Mouse (Mus musculus) limb, embryonic 10.5 days (tissue): ENCODE data around the gene Atp6v0e2. TPM values are rescaled to one million over a fixed set of nuclear protein-coding genes. Genes with fewer than 3 reads are reported as not detected.

Experiments
- DNase-seq: peaks from one replicate; pipeline ENCODE4 v3.0.0-alpha.2; 2017; ENCODE audit warnings: low spot score
- H3K27ac ChIP-seq: fragments of 300-500 bp; sonication (generic); 2 replicates; pipeline ENCODE4 v1.5.1; 2016; ENCODE audit warnings: mild to moderate bottlenecking
- H3K27me3 ChIP-seq: fragments of 300-500 bp; sonication (generic); 2 replicates; pipeline ENCODE4 v1.6.1; 2016; ENCODE audit warnings: low read depth, mild to moderate bottlenecking; ENCODE audit not compliant: poor library complexity, severe bottlenecking
- H3K36me3 ChIP-seq: fragments of 300-500 bp; sonication (generic); 2 replicates; pipeline ENCODE4 v1.6.1; 2016; ENCODE audit warnings: mild to moderate bottlenecking, moderate library complexity
- H3K4me1 ChIP-seq: fragments of 300-500 bp; sonication (generic); 2 replicates; pipeline ENCODE4 v1.6.1; 2016
- H3K4me3 ChIP-seq: fragments of 300-500 bp; sonication (generic); 2 replicates; pipeline ENCODE4 v1.5.1; 2016; ENCODE audit warnings: mild to moderate bottlenecking, moderate library complexity
- H3K9me3 ChIP-seq: fragments of 300-500 bp; sonication (generic); replicated peaks from 2 replicates; pipeline ENCODE4 v1.6.1; 2016; ENCODE audit warnings: mild to moderate bottlenecking
- WGBS: fragments of 180-500 bp; shearing (Covaris S2); methylation state at CpG from one replicate; pipeline ENCODE4 v1.1.7; 2016; 5-methylcytosine and 5-hydroxymethylcytosine counted together
- polyA plus RNA-seq: library from polyadenylated mRNA; unstranded; fragments of >200 nt; fragmentation: Nextera tagmentation; extraction: Ambion mirVana; gene quantifications from 2 replicates; pipeline ENCODE4 v1.2.1, GENCODE M21; 2016

Atp6v0e2 gene
- polyA plus RNA-seq, 1 experiment from 2014 or later = 4.8 TPM

- WGBS = 93% methylated on average over 9 of the region's 9 CpGs
- peaks cover 71% of the 10 kb centered on the region for H3K36me3 ChIP-seq
- no peak for DNase-seq
- no peak overlapping the region for H3K4me3 ChIP-seq
- peaks cover 12% of the 10 kb centered on the region; the same call in 1 of the 2 replicates for H3K4me1 ChIP-seq
- no peaks in the 10 kb centered on the region for H3K9me3 ChIP-seq
- no peaks in the 10 kb centered on the region for H3K27me3 ChIP-seq
- H3K27ac ChIP-seq = no peak overlapping the region
Measured at GRCm38 (mm10) chr6:48527901-48528300, 9.5 kb upstream of the Atp6v0e2 start.

- H3K27me3 ChIP-seq = no peaks in the 10 kb centered on the region
- 79% methylated on average over 14 of the region's 14 CpGs for WGBS
- peaks cover 12% of the 10 kb centered on the region; the same call in 1 of the 2 replicates for H3K4me1 ChIP-seq
- H3K27ac ChIP-seq = no peak overlapping the region; the same call in 1 of the 2 replicates
- no peak for DNase-seq
- no peaks in the 10 kb centered on the region for H3K9me3 ChIP-seq
- H3K36me3 ChIP-seq = peaks cover 71% of the 10 kb centered on the region
- no peak overlapping the region for H3K4me3 ChIP-seq
Measured at GRCm38 (mm10) chr6:48529261-48529660, 8.2 kb upstream of the Atp6v0e2 start.

DNA sequence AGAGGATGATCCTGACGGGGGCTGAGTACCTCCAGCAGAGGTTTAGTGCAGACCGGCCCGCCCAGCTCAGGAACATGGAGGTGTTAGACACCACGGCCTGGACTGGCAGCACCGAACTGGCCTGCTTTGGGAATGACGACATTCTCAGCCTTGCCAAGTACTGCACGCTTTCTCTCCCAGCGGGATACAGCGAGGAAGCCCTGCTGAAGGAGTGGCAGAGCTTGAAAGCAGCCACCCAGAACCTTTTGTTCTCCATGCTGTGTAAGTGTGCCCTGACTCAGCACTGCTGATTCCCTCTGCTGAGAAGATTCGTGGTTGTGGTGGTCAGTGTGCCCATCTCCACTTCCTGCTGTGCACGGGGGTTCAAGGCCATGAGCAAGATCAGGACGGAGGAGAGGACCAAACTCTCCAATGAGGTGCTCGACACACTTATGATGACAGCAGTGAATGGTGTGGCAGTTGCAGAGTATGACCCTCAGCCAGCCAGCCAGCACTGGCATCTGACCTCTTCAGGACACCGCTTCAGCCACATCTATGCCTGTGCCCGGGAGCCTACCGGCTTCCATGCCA lies 7.5 kb upstream of the Atp6v0e2 start:
- H3K4me3 ChIP-seq = no peak overlapping the region
- H3K27me3 ChIP-seq = no peaks in the 10 kb centered on the region
- peaks cover 12% of the 10 kb centered on the region; the same call in 1 of the 2 replicates for H3K4me1 ChIP-seq
- peak overlapping the region; percentile 1; the same call in 1 of the 2 replicates for H3K27ac ChIP-seq
- DNase-seq = no peak
- WGBS = 92% methylated on average over 16 of the region's 16 CpGs
- no peaks in the 10 kb centered on the region for H3K9me3 ChIP-seq
- H3K36me3 ChIP-seq = peaks cover 70% of the 10 kb centered on the region

DNA sequence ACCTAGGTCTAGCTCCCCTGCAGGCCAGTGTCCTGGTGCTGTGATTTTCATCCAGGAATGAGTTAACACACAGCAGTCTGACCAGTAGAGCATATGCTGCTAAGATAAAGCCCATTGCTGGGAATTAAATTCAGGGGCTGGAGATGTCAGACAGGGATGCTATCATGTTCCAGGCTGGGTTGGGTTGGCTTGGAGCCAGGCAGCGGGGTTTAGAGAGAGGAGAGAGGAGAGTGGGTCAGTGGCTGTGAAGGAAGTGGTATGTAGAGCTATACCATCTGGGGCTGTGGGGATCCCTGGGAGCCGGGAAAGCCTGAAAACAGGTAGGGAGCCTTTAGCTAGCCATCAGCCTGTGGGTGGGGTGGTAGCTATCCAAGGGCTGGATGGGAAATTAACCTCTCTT lies 6.6 kb upstream of the Atp6v0e2 start:
- DNase-seq = no peak
- peaks cover 61% of the 10 kb centered on the region for H3K36me3 ChIP-seq
- 88% methylated on average over 2 of the region's 2 CpGs for WGBS
- H3K27ac ChIP-seq = 0 out of 2 replicates have a peak overlapping the region, but pooled peaks have one; percentile 1
- no peaks in the 10 kb centered on the region for H3K9me3 ChIP-seq
- H3K4me1 ChIP-seq = peaks cover 12% of the 10 kb centered on the region; the same call in 1 of the 2 replicates
- H3K27me3 ChIP-seq = no peaks in the 10 kb centered on the region
- H3K4me3 ChIP-seq = no peak overlapping the region

DNA sequence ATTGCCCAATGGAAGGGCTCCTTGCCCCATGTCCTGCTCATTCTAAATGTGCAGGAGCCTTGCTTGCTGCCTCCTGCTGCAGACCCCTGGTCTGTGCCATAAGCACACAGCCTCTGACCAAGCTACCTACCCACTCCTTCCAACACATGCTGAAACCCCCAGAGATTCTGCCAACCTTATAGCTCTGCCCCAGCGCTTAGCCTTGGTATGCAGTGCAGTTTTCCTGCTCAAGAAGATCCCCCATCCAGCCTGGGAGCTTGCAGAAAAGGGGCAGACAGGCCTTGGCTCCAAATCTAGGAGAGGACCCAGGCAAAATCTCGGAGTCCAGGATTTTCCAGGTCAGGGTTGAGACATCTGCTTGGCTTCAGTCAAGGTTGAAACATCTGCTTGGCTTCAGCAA lies 3.9 kb upstream of the Atp6v0e2 start:
- DNase-seq = no peak
- Histone ChIP-seq H3K4me1 (peaks cover 32% of the 10 kb centered on the region), H3K27me3 (no peaks in the 10 kb centered on the region), H3K4me3 (no peak overlapping the region), H3K27ac (no peak overlapping the region), H3K36me3 (peaks cover 41% of the 10 kb centered on the region), H3K9me3 (no peaks in the 10 kb centered on the region)
- WGBS = 84% methylated on average over 2 of the region's 2 CpGs

- no peaks in the 10 kb centered on the region for H3K27me3 ChIP-seq
- H3K36me3 ChIP-seq = peaks cover 27% of the 10 kb centered on the region
- no peaks in the 10 kb centered on the region for H3K9me3 ChIP-seq
- H3K27ac ChIP-seq = no peak overlapping the region
- 86% methylated on average over 8 of the region's 8 CpGs for WGBS
- DNase-seq = no peak
- no peak overlapping the region for H3K4me3 ChIP-seq
- peaks cover 28% of the 10 kb centered on the region for H3K4me1 ChIP-seq
Measured at GRCm38 (mm10) chr6:48534913-48535312, 2.5 kb upstream of the Atp6v0e2 start.

DNA sequence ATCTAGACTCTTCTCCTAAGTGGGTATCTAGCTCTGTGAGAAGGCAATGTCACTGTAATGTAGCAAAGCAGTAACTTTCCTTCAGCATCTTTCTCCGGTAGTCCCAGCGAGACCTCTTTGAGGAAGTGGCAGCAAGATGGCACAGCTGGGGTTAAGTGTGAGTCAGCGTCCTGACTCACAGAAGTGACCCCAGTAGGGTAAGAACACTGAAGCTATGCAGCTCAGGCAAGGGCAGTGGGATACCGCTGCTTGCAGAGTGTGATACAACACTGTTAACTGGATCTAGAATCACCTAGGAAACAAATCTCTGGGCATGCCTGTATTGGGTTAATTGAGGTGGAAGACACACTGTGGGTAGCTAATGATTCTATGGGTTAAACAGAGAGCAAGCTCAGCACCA lies 1.3 kb upstream of the Atp6v0e2 start:
- DNase-seq = no peak
- no peak overlapping the region for H3K4me3 ChIP-seq
- no peak overlapping the region for H3K27ac ChIP-seq
- H3K36me3 ChIP-seq = peaks cover 18% of the 10 kb centered on the region
- no peaks in the 10 kb centered on the region for H3K27me3 ChIP-seq
- peaks cover 35% of the 10 kb centered on the region for H3K4me1 ChIP-seq
- no peaks in the 10 kb centered on the region for H3K9me3 ChIP-seq
- 83% methylated on average over 4 of the region's 4 CpGs for WGBS

DNA sequence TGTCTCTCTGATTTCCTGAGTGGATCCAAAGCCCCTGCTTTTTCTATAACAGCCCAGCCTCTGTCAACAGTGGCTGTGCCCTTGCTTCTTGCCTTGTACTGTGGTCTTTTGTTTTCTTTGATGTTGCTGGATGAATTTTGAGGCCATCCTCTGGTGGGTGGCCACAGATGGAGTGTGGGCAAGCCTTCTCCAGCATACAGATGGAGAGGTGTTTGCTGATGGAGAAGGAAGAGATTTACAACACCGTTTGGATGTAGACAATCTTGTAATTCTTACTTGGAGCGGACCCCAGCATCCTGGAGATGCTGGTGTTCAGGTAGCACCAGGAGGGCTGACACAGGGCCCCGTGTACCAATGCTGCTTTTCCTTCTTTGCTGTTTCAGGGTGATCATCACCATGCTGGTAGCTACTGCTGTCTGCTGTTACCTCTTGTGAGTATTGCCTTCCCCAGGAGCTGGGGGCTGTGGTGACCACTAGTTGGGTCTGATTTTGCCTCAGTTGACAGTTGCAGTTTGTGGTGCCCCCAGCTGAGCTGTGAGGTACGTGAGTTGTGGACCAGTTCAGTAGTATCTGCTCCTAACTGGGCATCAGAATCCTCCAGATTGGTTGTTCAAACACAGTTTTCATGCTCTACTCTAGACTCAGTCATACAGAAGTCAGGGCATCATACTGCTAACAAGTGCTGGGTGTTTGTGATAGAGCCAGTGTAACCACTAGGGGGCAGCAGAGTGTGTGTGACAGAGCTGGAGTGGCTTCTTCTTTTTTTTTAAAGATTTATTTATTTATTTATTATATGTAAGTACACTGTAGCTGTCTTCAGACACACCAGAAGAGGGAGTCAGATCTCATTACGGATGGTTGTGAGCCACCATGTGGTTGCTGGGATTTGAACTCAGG lies 1.7 kb downstream of the Atp6v0e2 start:
- H3K4me1 ChIP-seq = peaks cover 65% of the 10 kb centered on the region
- H3K4me3 ChIP-seq = no peak overlapping the region
- H3K36me3 ChIP-seq = no peaks in the 10 kb centered on the region
- peak; percentile 79 for DNase-seq
- H3K27me3 ChIP-seq = no peaks in the 10 kb centered on the region
- peak overlapping the region; percentile 28; the same call in 1 of the 2 replicates for H3K27ac ChIP-seq
- H3K9me3 ChIP-seq = no peaks in the 10 kb centered on the region
- 68% methylated on average over 5 of the region's 5 CpGs for WGBS

DNA sequence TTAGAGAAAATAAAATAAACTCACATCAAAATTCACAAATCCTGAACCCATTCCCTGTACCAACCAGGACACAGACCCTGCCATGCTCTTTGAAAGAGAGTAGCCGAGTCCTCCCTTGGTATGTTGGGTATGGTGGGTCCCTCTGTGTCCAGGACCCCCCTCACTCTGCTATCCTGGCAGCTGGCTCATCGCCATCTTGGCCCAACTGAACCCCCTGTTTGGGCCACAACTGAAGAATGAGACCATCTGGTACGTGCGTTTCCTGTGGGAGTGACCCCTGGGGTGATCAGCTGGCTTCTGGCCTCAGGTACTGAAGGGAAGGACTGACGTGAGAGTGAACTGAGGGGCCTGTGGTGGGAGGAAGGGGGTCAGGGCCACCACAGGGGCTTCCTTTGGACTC lies 2.4 kb downstream of the Atp6v0e2 start:
- no peak for DNase-seq
- WGBS = 53% methylated on average over 5 of the region's 5 CpGs
- H3K9me3 ChIP-seq = no peaks in the 10 kb centered on the region
- H3K4me1 ChIP-seq = peaks cover 73% of the 10 kb centered on the region
- peak overlapping the region; percentile 93 for H3K27ac ChIP-seq
- H3K27me3 ChIP-seq = no peaks in the 10 kb centered on the region
- no peak overlapping the region for H3K4me3 ChIP-seq
- no peaks in the 10 kb centered on the region for H3K36me3 ChIP-seq

DNA sequence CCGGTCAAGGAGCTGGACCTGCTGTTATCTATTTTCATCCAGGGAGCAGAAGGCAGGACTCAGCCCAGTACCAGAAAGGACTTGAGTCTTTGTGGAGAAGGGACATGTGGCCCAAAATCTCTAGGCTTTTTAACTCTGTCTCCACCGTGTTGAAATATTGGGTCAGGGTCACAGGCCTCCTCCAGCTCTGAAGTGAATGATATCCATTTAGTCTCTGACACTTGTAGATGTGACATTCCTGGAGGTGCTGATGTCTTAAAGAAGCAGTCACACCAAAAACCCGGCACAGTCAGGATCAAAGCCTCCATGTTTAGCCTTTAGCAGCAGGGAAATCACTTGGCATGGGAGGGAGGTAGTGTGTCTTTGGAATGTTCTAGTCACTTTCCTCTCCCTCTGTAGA lies 3.3 kb downstream of the Atp6v0e2 start:
- no peak for DNase-seq
- H3K9me3 ChIP-seq = no peaks in the 10 kb centered on the region
- 19% methylated on average over 3 of the region's 3 CpGs for WGBS
- no peak overlapping the region for H3K4me3 ChIP-seq
- peak overlapping the region; percentile 93 for H3K27ac ChIP-seq
- no peaks in the 10 kb centered on the region for H3K27me3 ChIP-seq
- peaks cover 74% of the 10 kb centered on the region for H3K4me1 ChIP-seq
- H3K36me3 ChIP-seq = no peaks in the 10 kb centered on the region

GRCm38 (mm10) chr6:48541560-48542450 lies 4.4 kb downstream of the Atp6v0e2 start:
- peak; percentile 86 for DNase-seq
- peaks cover 76% of the 10 kb centered on the region for H3K4me1 ChIP-seq
- H3K9me3 ChIP-seq = no peaks in the 10 kb centered on the region
- WGBS = 12% methylated on average over 7 of the region's 7 CpGs
- H3K27ac ChIP-seq = peak overlapping the region; percentile 93
- H3K27me3 ChIP-seq = no peaks in the 10 kb centered on the region
- H3K4me3 ChIP-seq = peak overlapping the region; percentile 29
- H3K36me3 ChIP-seq = no peaks in the 10 kb centered on the region

DNA sequence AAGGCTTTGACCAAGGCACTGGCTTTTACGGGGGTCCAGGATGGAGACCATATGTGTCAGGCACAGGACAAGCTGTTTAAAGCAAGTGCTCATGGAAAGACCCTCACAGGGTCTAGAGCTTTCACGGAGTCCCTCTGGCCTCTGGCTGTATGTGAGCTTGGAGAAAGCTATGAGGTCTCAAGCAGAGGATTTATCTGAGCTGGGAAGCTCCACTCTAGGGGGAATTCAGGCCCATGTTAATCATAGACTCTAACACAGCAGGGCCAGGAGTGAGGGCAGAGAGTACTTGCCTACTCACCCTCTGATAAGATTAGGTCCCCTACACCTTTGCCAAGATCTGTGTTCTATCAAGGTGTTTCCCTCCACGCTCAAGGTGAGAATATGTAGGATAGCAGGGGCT lies 5.2 kb downstream of the Atp6v0e2 start:
- peak overlapping the region; percentile 93 for H3K27ac ChIP-seq
- no peak for DNase-seq
- H3K9me3 ChIP-seq = no peaks in the 10 kb centered on the region
- peaks cover 70% of the 10 kb centered on the region for H3K4me1 ChIP-seq
- no peaks in the 10 kb centered on the region for H3K27me3 ChIP-seq
- no peak overlapping the region for H3K4me3 ChIP-seq
- no peaks in the 10 kb centered on the region for H3K36me3 ChIP-seq
- 73% methylated on average over 3 of the region's 3 CpGs for WGBS
